In the genomic region with DNA sequence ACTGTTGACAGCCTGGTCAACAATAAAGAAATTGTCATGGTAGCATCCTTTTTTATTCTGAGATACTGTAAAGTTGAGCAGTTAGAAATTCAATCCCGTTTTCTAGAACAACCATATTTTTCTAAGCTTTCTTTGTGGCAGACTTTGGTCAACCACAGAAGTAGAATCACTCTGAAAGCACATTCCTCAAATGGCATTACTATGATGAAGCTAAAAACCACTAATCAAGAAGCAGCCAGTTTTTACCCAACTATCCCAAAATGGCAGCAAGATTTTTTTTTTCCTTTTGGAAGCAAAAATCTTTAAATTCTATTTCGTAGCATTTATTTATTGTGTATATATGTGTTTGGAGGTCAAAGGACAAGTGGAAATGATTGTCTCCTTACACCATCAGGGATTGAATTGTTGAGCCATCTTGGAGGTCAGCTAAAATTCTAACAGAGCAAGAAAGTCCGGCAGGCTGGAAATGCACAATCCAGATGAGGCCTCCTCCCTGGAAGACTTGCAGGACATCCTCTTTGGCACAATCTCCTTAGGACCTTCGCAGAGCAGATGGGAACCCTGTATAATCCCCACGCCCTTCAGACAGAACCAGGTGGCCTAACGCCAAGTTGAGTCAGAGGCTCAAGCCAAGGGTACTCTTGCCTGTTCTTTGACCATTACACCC, we compare ENCODE assay signal across 9 mouse cellular contexts. TPM values are rescaled to one million over a fixed set of nuclear protein-coding genes. Genes with fewer than 3 reads are reported as not detected.
A peak's percentile ranks its signal among the peaks of the same experiment; 100 is the strongest.
DNase-seq lines count a peak whose midpoint lies in the region; ATAC-seq and TF ChIP-seq lines count a peak whose summit lies in the region.
"Had no signal": no experiment of that assay in that cellular context is flagged by ENCODE, and none has a peak within 500 bp of the region (broad histone marks: within the 10 kb centered on the region; RNA-seq: fewer than 3 reads in every experiment).

No protein-coding gene starts in this region.

- no peaks in the 10 kb centered on the region for H3K36me3 ChIP-seq in heart, embryonic 13.5 days
- H3K36me3 ChIP-seq in E14TG2a.4 (ENCODE audit: insufficient read depth, low read length) = no peaks in the 10 kb centered on the region
- no peaks in the 10 kb centered on the region for H3K36me3 ChIP-seq in forebrain, postnatal 0 days (ENCODE audit: insufficient read depth)
- H3K36me3 ChIP-seq in midbrain, embryonic 10.5 days = no peaks in the 10 kb centered on the region

- WGBS in heart, embryonic 13.5 days = 28% methylated on average over 6 of the region's 6 CpGs
- WGBS in forebrain, postnatal 0 days = 30% methylated on average over 6 of the region's 6 CpGs
- WGBS in midbrain, embryonic 10.5 days = 44% methylated on average over 6 of the region's 6 CpGs

- H3K9me3 ChIP-seq in heart, embryonic 13.5 days = no peaks in the 10 kb centered on the region
- no peaks in the 10 kb centered on the region for H3K9me3 ChIP-seq in E14TG2a.4 (ENCODE audit: low read length)
- no peaks in the 10 kb centered on the region for H3K9me3 ChIP-seq in forebrain, postnatal 0 days (ENCODE audit: low read length)
- no peaks in the 10 kb centered on the region for H3K9me3 ChIP-seq in midbrain, embryonic 10.5 days (replicated peaks)

- TF ChIP-seq CTCF in E14TG2a.4 (conservative IDR thresholded peaks at IDR 0.05; ENCODE audit: low read length) = no peak
- no peak for TF ChIP-seq CTCF in forebrain, postnatal 0 days (IDR thresholded peaks at IDR 0.05; ENCODE audit: low read depth)

- no peaks in the 10 kb centered on the region for H3K27me3 ChIP-seq in heart, embryonic 13.5 days (replicated peaks)
- no peaks in the 10 kb centered on the region for H3K27me3 ChIP-seq in E14TG2a.4 (ENCODE audit: insufficient read depth, low read length)
- H3K27me3 ChIP-seq in forebrain, postnatal 0 days (ENCODE audit: insufficient read depth, low read length) = no peaks in the 10 kb centered on the region
- no peaks in the 10 kb centered on the region for H3K27me3 ChIP-seq in midbrain, embryonic 10.5 days (ENCODE audit: low read depth, poor library complexity, severe bottlenecking)
- H3K27me3 ChIP-seq: Patski had no signal

- no peak for ATAC-seq in heart, embryonic 13.5 days (ENCODE audit: extremely low read depth, insufficient number of reproducible peaks, low FRiP score, low TSS enrichment)
- ATAC-seq in forebrain, postnatal 0 days = no peak
- no peak for ATAC-seq in monocyte, adult 5-6 weeks (replicated peaks; ENCODE audit: insufficient number of reproducible peaks, low FRiP score, low TSS enrichment, poor library complexity, severe bottlenecking)

- H3K4me3 ChIP-seq in heart, embryonic 13.5 days = peak overlapping the region; percentile 91
- H3K4me3 ChIP-seq in E14TG2a.4 (replicated peaks; ENCODE audit: low read length) = peak overlapping the region; percentile 69
- peak overlapping the region; percentile 83 for H3K4me3 ChIP-seq in forebrain, postnatal 0 days (ENCODE audit: low read depth, low read length)
- H3K4me3 ChIP-seq in midbrain, embryonic 10.5 days = peak overlapping the region; percentile 82

- peak overlapping the region; percentile 74 for H3K9ac ChIP-seq in heart, embryonic 13.5 days
- H3K9ac ChIP-seq in forebrain, postnatal 0 days = peak overlapping the region; percentile 84

- no peak for DNase-seq in heart, postnatal 25 days (ENCODE audit: low spot score)
- no peak for DNase-seq in forebrain, postnatal 0 days
- no peak for DNase-seq in midbrain, embryonic 10.5 days (ENCODE audit: low spot score)
- no peak for DNase-seq in left cerebral cortex, postnatal 36 days (ENCODE audit: low spot score in 2 of 2)
- DNase-seq in thymus, postnatal 25 days = no peak

- peaks cover 33% of the 10 kb centered on the region for H3K4me1 ChIP-seq in heart, embryonic 13.5 days
- H3K4me1 ChIP-seq in E14TG2a.4 (replicated peaks; ENCODE audit: low read depth, low read length) = peaks cover 45% of the 10 kb centered on the region
- peaks cover 20% of the 10 kb centered on the region for H3K4me1 ChIP-seq in forebrain, postnatal 0 days (ENCODE audit: insufficient read depth)
- H3K4me1 ChIP-seq in midbrain, embryonic 10.5 days = peaks cover 27% of the 10 kb centered on the region

- H3K4me2 ChIP-seq in heart, embryonic 13.5 days = peak overlapping the region; percentile 75
- H3K4me2 ChIP-seq in forebrain, postnatal 0 days (ENCODE audit: low read depth) = peak overlapping the region; percentile 66

- intact Hi-C loops in heart, postnatal 25 days (cut with DNase I) = no loop called here
- intact Hi-C loops in left cerebral cortex, postnatal 36 days (cut with DNase I) = no loop called here

- peak overlapping the region; percentile 91 for H3K27ac ChIP-seq in heart, embryonic 13.5 days (replicated peaks)
- H3K27ac ChIP-seq in forebrain, postnatal 0 days (ENCODE audit: low read depth, low read length) = peak overlapping the region; percentile 58; the same call in 1 of the 2 replicates
- H3K27ac ChIP-seq in midbrain, embryonic 10.5 days (replicated peaks) = peak overlapping the region; percentile 92

RNA-seq across cellular contexts. Expression of gene Lims1, which starts 0.8 kb away (rescaled TPM):
- 160 and 177 TPM in 2 replicates for polyA plus RNA-seq in heart, embryonic 13.5 days (2015; fragmentation: Nextera tagmentation; extraction: Ambion mirVana)
- total RNA-seq in heart, postnatal 25 days (2021) = 100 to 1,000 TPM; 168 to 192 TPM
- 38.5 and 43.6 TPM in 2 replicates for total RNA-seq in forebrain, postnatal 0 days (2014; rRNA removed)
- polyA plus RNA-seq in forebrain, postnatal 0 days (2015; fragmentation: Nextera tagmentation; extraction: Ambion mirVana) = 39.1 and 51.7 TPM in 2 replicates
- 109 and 111 TPM in 2 replicates for polyA plus RNA-seq in midbrain, embryonic 10.5 days (2016; fragmentation: Nextera tagmentation; extraction: Ambion mirVana)
- total RNA-seq in monocyte, adult 5-6 weeks (2017) = 106 to 148 TPM (median 112 TPM) in 3 replicates
- 10 to 100 TPM; 21.2 to 23.2 TPM for total RNA-seq in left cerebral cortex, postnatal 36 days (2021)
